Mouse (Mus musculus): ENCODE measurements around the gene Elmod2. TPM values are rescaled to one million over a fixed set of nuclear protein-coding genes. Genes with fewer than 3 reads are reported as not detected.

Gene Elmod2
- polyA plus RNA-seq, 1 experiment = 0.90 TPM

- 82% methylated on average over 6 of the region's 6 CpGs for WGBS
- no peak for TF ChIP-seq POLR2A (IDR thresholded peaks at IDR 0.05; ENCODE audit: low read depth, low read length)
- no peak for TF ChIP-seq CTCF (IDR thresholded peaks at IDR 0.05; ENCODE audit: extremely low read depth, insufficient read length, insufficient replicate concordance, low read depth, low read length)
- no peaks in the 10 kb centered on the region for H3K27me3 ChIP-seq (ENCODE audit: control insufficient read depth, insufficient read depth, low read length)
- no peaks in the 10 kb centered on the region for H3K36me3 ChIP-seq (ENCODE audit: control insufficient read depth, insufficient read depth, low read length)
- no peaks in the 10 kb centered on the region for H3K4me1 ChIP-seq (ENCODE audit: control insufficient read depth, insufficient read depth, insufficient read length, low read length)
- H3K4me3 ChIP-seq (ENCODE audit: low read depth, low read length) = no peak overlapping the region
- H3K27ac ChIP-seq (ENCODE audit: insufficient read depth, low read depth, low read length) = no peak overlapping the region
Observed at GRCm38 (mm10) chr8:83278431-83278830, 53.9 kb downstream of the Elmod2 start.

DNA sequence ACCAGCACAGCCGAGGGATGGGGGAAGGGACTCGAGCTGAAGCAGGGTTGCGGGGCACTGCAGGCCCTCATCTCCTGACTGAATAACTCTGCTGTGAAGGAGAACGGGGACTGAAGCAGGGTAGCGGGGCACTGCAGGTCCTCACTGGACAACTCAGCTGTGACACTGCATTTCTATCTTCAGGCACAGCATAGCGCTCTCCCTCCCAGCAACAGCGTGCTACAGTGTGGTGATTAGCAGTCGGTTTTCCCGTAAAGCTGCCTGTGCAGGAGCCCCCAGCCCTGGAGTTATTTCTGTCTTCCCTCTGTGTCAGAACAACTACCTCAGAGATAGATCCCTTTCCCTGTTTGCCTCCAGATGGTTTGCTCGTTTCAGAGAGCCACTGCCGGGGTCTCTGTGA, 57.8 kb downstream of the Elmod2 start:
- no peaks in the 10 kb centered on the region for H3K27me3 ChIP-seq (ENCODE audit: control insufficient read depth, insufficient read depth, low read length)
- TF ChIP-seq CTCF (IDR thresholded peaks at IDR 0.05; ENCODE audit: extremely low read depth, insufficient read length, insufficient replicate concordance, low read depth, low read length) (no peak), POLR2A (IDR thresholded peaks at IDR 0.05; ENCODE audit: low read depth, low read length) (no peak)
- no peak overlapping the region for H3K4me3 ChIP-seq (ENCODE audit: low read depth, low read length)
- H3K4me1 ChIP-seq (ENCODE audit: control insufficient read depth, insufficient read depth, insufficient read length, low read length) = no peaks in the 10 kb centered on the region
- WGBS = 72% methylated on average over 11 of the region's 11 CpGs
- H3K27ac ChIP-seq (ENCODE audit: insufficient read depth, low read depth, low read length) = no peak overlapping the region
- H3K36me3 ChIP-seq (ENCODE audit: control insufficient read depth, insufficient read depth, low read length) = no peaks in the 10 kb centered on the region

DNA sequence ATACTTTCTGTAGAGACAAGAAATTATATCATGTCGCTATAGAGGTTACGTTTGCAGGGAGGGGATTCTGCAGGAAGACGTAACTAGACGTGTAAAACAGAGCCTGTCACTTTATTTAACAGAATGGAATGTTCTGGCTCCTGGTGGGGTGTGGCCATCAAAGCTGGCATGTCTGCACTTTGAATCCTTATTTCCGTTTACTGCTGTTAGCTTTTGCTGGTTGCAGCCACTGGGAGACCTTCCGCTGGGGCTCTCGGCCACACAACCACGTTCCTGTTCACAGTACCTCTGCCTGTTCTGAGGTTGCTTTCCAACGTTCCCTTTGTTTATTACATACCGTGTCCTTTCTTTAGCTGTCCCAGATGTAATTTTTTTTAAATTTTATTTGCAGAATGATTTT, 59.8 kb downstream of the Elmod2 start:
- no peak overlapping the region for H3K4me3 ChIP-seq (ENCODE audit: low read depth, low read length)
- TF ChIP-seq POLR2A (IDR thresholded peaks at IDR 0.05; ENCODE audit: low read depth, low read length) (no peak), CTCF (IDR thresholded peaks at IDR 0.05; ENCODE audit: extremely low read depth, insufficient read length, insufficient replicate concordance, low read depth, low read length) (no peak)
- H3K4me1 ChIP-seq (ENCODE audit: control insufficient read depth, insufficient read depth, insufficient read length, low read length) = no peaks in the 10 kb centered on the region
- no peaks in the 10 kb centered on the region for H3K36me3 ChIP-seq (ENCODE audit: control insufficient read depth, insufficient read depth, low read length)
- H3K27ac ChIP-seq (ENCODE audit: insufficient read depth, low read depth, low read length) = no peak overlapping the region
- H3K27me3 ChIP-seq (ENCODE audit: control insufficient read depth, insufficient read depth, low read length) = no peaks in the 10 kb centered on the region
- WGBS = 52% methylated on average over 10 of the region's 10 CpGs

GRCm38 (mm10) chr8:83271172-83271571, 61.1 kb downstream of the Elmod2 start:
- H3K4me1 ChIP-seq (ENCODE audit: control insufficient read depth, insufficient read depth, insufficient read length, low read length) = no peaks in the 10 kb centered on the region
- no peak overlapping the region for H3K27ac ChIP-seq (ENCODE audit: insufficient read depth, low read depth, low read length)
- no peaks in the 10 kb centered on the region for H3K27me3 ChIP-seq (ENCODE audit: control insufficient read depth, insufficient read depth, low read length)
- 95% methylated on average over 14 of the region's 14 CpGs for WGBS
- peaks cover 5% of the 10 kb centered on the region for H3K36me3 ChIP-seq (ENCODE audit: control insufficient read depth, insufficient read depth, low read length)
- H3K4me3 ChIP-seq (ENCODE audit: low read depth, low read length) = no peak overlapping the region
- TF ChIP-seq POLR2A (IDR thresholded peaks at IDR 0.05; ENCODE audit: low read depth, low read length) (no peak), CTCF (IDR thresholded peaks at IDR 0.05; ENCODE audit: extremely low read depth, insufficient read length, insufficient replicate concordance, low read depth, low read length) (no peak)

Other genes with a start within 250 kb of the Elmod2 start
- gene Tbc1d9, start 167.1 kb downstream of the Elmod2 start, polyA plus RNA-seq (2012; rRNA removed) = 4.6 and 8.9 TPM in 2 replicates
- 0.77 and 1.1 TPM in 2 replicates for gene Gm10645, start 166.3 kb downstream of the Elmod2 start, polyA plus RNA-seq (2012; rRNA removed)
- 0.09 TPM in 1 of 2 replicates, not detected in the other for gene Ucp1, start 42.1 kb downstream of the Elmod2 start, polyA plus RNA-seq (2012; rRNA removed)
- gene Mgat4d, start 16.0 kb upstream of the Elmod2 start, polyA plus RNA-seq (2012; rRNA removed) = not detected in 2 replicates
- gene Clgn, start 57.4 kb upstream of the Elmod2 start, polyA plus RNA-seq (2012; rRNA removed) = not detected in 2 replicates
- 0.35 and 0.76 TPM in 2 replicates for gene Scoc, start 125.9 kb upstream of the Elmod2 start, polyA plus RNA-seq (2012; rRNA removed)
- gene Olfr370, start 203.3 kb upstream of the Elmod2 start, polyA plus RNA-seq (2012; rRNA removed) = not detected in 2 replicates
- gene Ndufb7, start 234.2 kb upstream of the Elmod2 start, polyA plus RNA-seq (2012; rRNA removed) = 531 and 683 TPM in 2 replicates

Measured in small intestine, adult 2 months (tissue).